Mouse (Mus musculus) stomach, postnatal 0 days (tissue): ENCODE data around the gene Usp49. TPM values are rescaled to one million over a fixed set of nuclear protein-coding genes. Genes with fewer than 3 reads are reported as not detected.

Experiments used
- ATAC-seq: fragments of 200-750 bp; cut with Nextera tagmentation; 2 replicates; pipeline ENCODE4 v1.8.0; 2017; ENCODE audit not compliant: low FRiP score, low TSS enrichment
- DNase-seq: peaks from one replicate; pipeline ENCODE4 v3.0.0-alpha.2; 2016; ENCODE audit warnings: low spot score
- H3K27ac ChIP-seq: fragments of 300-500 bp; sonication (generic); replicated peaks from 2 replicates; pipeline ENCODE4 v1.5.1; 2014; ENCODE audit warnings: mild to moderate bottlenecking, control low read depth
- H3K27me3 ChIP-seq: fragments of 300-500 bp; sonication (generic); 2 replicates; pipeline ENCODE4 v1.6.1; 2014; ENCODE audit warnings: low read length; ENCODE audit not compliant: control insufficient read depth, insufficient read depth
- H3K36me3 ChIP-seq: fragments of 300-500 bp; sonication (generic); 2 replicates; pipeline ENCODE4 v1.6.1; 2014; ENCODE audit warnings: low read length, mixed read lengths; ENCODE audit not compliant: control insufficient read depth, insufficient read depth
- H3K4me1 ChIP-seq: fragments of 300-500 bp; sonication (generic); replicated peaks from 2 replicates; pipeline ENCODE4 v1.6.1; 2014; ENCODE audit warnings: antibody characterized with exemption; ENCODE audit not compliant: control insufficient read depth, insufficient read depth
- H3K4me2 ChIP-seq: fragments of 300-500 bp; sonication (generic); replicated peaks from 2 replicates; pipeline ENCODE4 v1.6.1; 2014; ENCODE audit warnings: low read depth, mild to moderate bottlenecking, control low read depth, moderate library complexity
- H3K4me3 ChIP-seq: fragments of 300-500 bp; sonication (generic); 2 replicates; pipeline ENCODE4 v1.5.1; 2014; ENCODE audit warnings: low read depth, low read length, control low read depth
- H3K9ac ChIP-seq: fragments of 300-500 bp; sonication (generic); 2 replicates; pipeline ENCODE4 v1.6.1; 2014; ENCODE audit warnings: mild to moderate bottlenecking, low read length, control low read depth, mixed read lengths
- H3K9me3 ChIP-seq: fragments of 300-500 bp; sonication (generic); 2 replicates; pipeline ENCODE4 v1.6.1; 2016; ENCODE audit warnings: low read length; ENCODE audit not compliant: control insufficient read depth
- CTCF ChIP-seq: IDR thresholded peaks from 2 replicates; pipeline ENCODE4 v1.5.1; 2016; ENCODE audit warnings: antibody characterized with exemption, low read depth, mild to moderate bottlenecking, moderate library complexity
- EP300 ChIP-seq: optimal IDR thresholded peaks from 2 replicates; pipeline ENCODE3; 2016; ENCODE audit warnings: antibody characterized with exemption
- WGBS: fragments of 180-500 bp; shearing (Covaris S2); extraction: QIAGEN DNeasy Blood & Tissue Kit; methylation state at CpG from one replicate; pipeline ENCODE4 v1.1.7; 2014; 5-methylcytosine and 5-hydroxymethylcytosine counted together
- polyA plus RNA-seq: library from polyadenylated mRNA; unstranded; fragments of >200 nt; fragmentation: Nextera tagmentation; extraction: Ambion mirVana; gene quantifications from 2 replicates; pipeline ENCODE4 v1.2.1, GENCODE M21; 2015

Gene Usp49
- polyA plus RNA-seq, 1 experiment from 2014 or later: 1.9 TPM

GRCm38 (mm10) chr17:47702548-47703345 lies 72.3 kb downstream of the Usp49 start:
- WGBS: 47% methylated on average over 28 of the region's 28 CpGs
- Histone ChIP-seq H3K9me3 (no peaks in the 10 kb centered on the region), H3K27ac (no peak overlapping the region), H3K4me2 (no peak overlapping the region), H3K4me1 (no peaks in the 10 kb centered on the region), H3K36me3 (peaks cover 7% of the 10 kb centered on the region; the same call in 1 of the 2 replicates), H3K27me3 (no peaks in the 10 kb centered on the region), H3K4me3 (no peak overlapping the region), H3K9ac (no peak overlapping the region)
- DNase-seq (no peak), ATAC-seq (no peak)
- TF ChIP-seq CTCF: no peak
- no peak for TF ChIP-seq EP300

GRCm38 (mm10) chr17:47703556-47703955 lies 73.1 kb downstream of the Usp49 start:
- WGBS: 53% methylated on average over 20 of the region's 20 CpGs
- H3K4me1 ChIP-seq: no peaks in the 10 kb centered on the region

GRCm38 (mm10) chr17:47704692-47705091 lies 74.2 kb downstream of the Usp49 start:
- no peak overlapping the region for H3K4me3 ChIP-seq
- no peak overlapping the region for H3K27ac ChIP-seq
- no peak for DNase-seq
- WGBS: 78% methylated on average over 4 of the region's 4 CpGs
- no peak for TF ChIP-seq EP300
- TF ChIP-seq CTCF: peak; percentile 47
- H3K27me3 ChIP-seq: no peaks in the 10 kb centered on the region
- no peak overlapping the region for H3K4me2 ChIP-seq
- H3K36me3 ChIP-seq: peaks cover 7% of the 10 kb centered on the region; the same call in 1 of the 2 replicates
- H3K9me3 ChIP-seq: no peaks in the 10 kb centered on the region
- no peaks in the 10 kb centered on the region for H3K4me1 ChIP-seq
- no peak for ATAC-seq
- no peak overlapping the region for H3K9ac ChIP-seq

More at GRCm38 (mm10) chr17:47703556-47703955, 73.1 kb downstream of the Usp49 start:
- Histone ChIP-seq H3K4me2 (no peak overlapping the region), H3K36me3 (peaks cover 7% of the 10 kb centered on the region; the same call in 1 of the 2 replicates), H3K4me3 (no peak overlapping the region), H3K27ac (no peak overlapping the region), H3K9me3 (no peaks in the 10 kb centered on the region), H3K27me3 (no peaks in the 10 kb centered on the region), H3K9ac (no peak overlapping the region)
- ATAC-seq (no peak), DNase-seq (no peak)
- TF ChIP-seq CTCF (no peak), EP300 (no peak)

GRCm38 (mm10) chr17:47706196-47706595 lies 75.7 kb downstream of the Usp49 start:
- Histone ChIP-seq H3K27ac (no peak overlapping the region), H3K9me3 (no peaks in the 10 kb centered on the region), H3K27me3 (no peaks in the 10 kb centered on the region), H3K4me3 (no peak overlapping the region), H3K9ac (no peak overlapping the region), H3K36me3 (peaks cover 7% of the 10 kb centered on the region; the same call in 1 of the 2 replicates), H3K4me1 (no peaks in the 10 kb centered on the region), H3K4me2 (no peak overlapping the region)
- no peak for DNase-seq
- no peak for TF ChIP-seq CTCF
- no peak for ATAC-seq
- WGBS: 47% methylated on average over 1 of the region's 1 CpGs

GRCm38 (mm10) chr17:47707961-47708360 lies 77.5 kb downstream of the Usp49 start:
- no peak overlapping the region for H3K4me3 ChIP-seq
- H3K4me2 ChIP-seq: no peak overlapping the region
- TF ChIP-seq EP300 (no peak), CTCF (no peak)
- H3K27ac ChIP-seq: no peak overlapping the region
- ATAC-seq: no peak
- no peaks in the 10 kb centered on the region for H3K4me1 ChIP-seq
- WGBS: 80% methylated on average over 3 of the region's 3 CpGs
- no peak overlapping the region for H3K9ac ChIP-seq
- H3K27me3 ChIP-seq: no peaks in the 10 kb centered on the region
- H3K9me3 ChIP-seq: no peaks in the 10 kb centered on the region
- DNase-seq: no peak
- no peaks in the 10 kb centered on the region for H3K36me3 ChIP-seq

GRCm38 (mm10) chr17:47708972-47709371 lies 78.5 kb downstream of the Usp49 start:
- H3K27ac ChIP-seq: peak overlapping the region; percentile 45; the same call in 1 of the 2 replicates
- H3K4me3 ChIP-seq: no peak overlapping the region
- DNase-seq (peak; percentile 66), ATAC-seq (peak; percentile 48; the same call in 1 of the 2 replicates)
- 37% methylated on average over 4 of the region's 4 CpGs for WGBS
- TF ChIP-seq CTCF: no peak
- TF ChIP-seq EP300: no peak
- H3K36me3 ChIP-seq: no peaks in the 10 kb centered on the region
- H3K27me3 ChIP-seq: no peaks in the 10 kb centered on the region
- H3K9ac ChIP-seq: no peak overlapping the region
- H3K9me3 ChIP-seq: no peaks in the 10 kb centered on the region
- H3K4me1 ChIP-seq: no peaks in the 10 kb centered on the region
- H3K4me2 ChIP-seq: no peak overlapping the region
